Mouse (Mus musculus): ENCODE measurements at regions not wholly inside any gene's neighbourhood (a gene's known extent, or its start where the extent isn't known, plus 50 kb on each side); places are given as distances from the start of the nearest gene placed in this dataset.

GRCm38 (mm10) chr5:138911769-138912710 is 85.1 kb downstream of the Pdgfa start:
- H3K9me3 ChIP-seq, result no peaks in the 10 kb centered on the region
- ATAC-seq (ENCODE audit: low FRiP score, low read depth), result peak; percentile 62; the same call in 1 of the 2 replicates
- 65% methylated on average over 7 of the region's 7 CpGs for WGBS

GRCm38 (mm10) chr5:138912711-138913105 is 84.5 kb downstream of the Pdgfa start:
- 68% methylated on average over 7 of the region's 7 CpGs for WGBS
- no peak for ATAC-seq (ENCODE audit: low FRiP score, low read depth)
- no peak overlapping the region for H3K4me3 ChIP-seq
- no peaks in the 10 kb centered on the region for H3K27me3 ChIP-seq
- H3K27ac ChIP-seq (replicated peaks), result no peak overlapping the region
- no peak overlapping the region for H3K4me2 ChIP-seq (replicated peaks)
- no peak overlapping the region for H3K9ac ChIP-seq (replicated peaks)
- no peaks in the 10 kb centered on the region for H3K9me3 ChIP-seq
- no peaks in the 10 kb centered on the region for H3K36me3 ChIP-seq
- H3K4me1 ChIP-seq, result peaks cover 19% of the 10 kb centered on the region

More at GRCm38 (mm10) chr5:138911769-138912710, 85.1 kb downstream of the Pdgfa start:
- H3K27me3 ChIP-seq, result no peaks in the 10 kb centered on the region
- peaks cover 19% of the 10 kb centered on the region for H3K4me1 ChIP-seq
- H3K4me2 ChIP-seq (replicated peaks), result no peak overlapping the region
- H3K36me3 ChIP-seq, result no peaks in the 10 kb centered on the region
- H3K9ac ChIP-seq (replicated peaks), result no peak overlapping the region
- 0 out of 2 replicates have a peak overlapping the region, but pooled peaks have one; percentile 20 for H3K27ac ChIP-seq (replicated peaks)
- no peak overlapping the region for H3K4me3 ChIP-seq

- H3K4me2 ChIP-seq (replicated peaks), result no peak overlapping the region
- no peak overlapping the region for H3K27ac ChIP-seq (replicated peaks)
- H3K36me3 ChIP-seq, result no peaks in the 10 kb centered on the region
- H3K9ac ChIP-seq (replicated peaks), result no peak overlapping the region
- no peak overlapping the region for H3K4me3 ChIP-seq
- ATAC-seq (ENCODE audit: low FRiP score, low read depth), result no peak
- H3K9me3 ChIP-seq, result no peaks in the 10 kb centered on the region
- H3K27me3 ChIP-seq, result no peaks in the 10 kb centered on the region
- WGBS, result 14% methylated on average over 5 of the region's 5 CpGs
- H3K4me1 ChIP-seq, result peaks cover 19% of the 10 kb centered on the region
Measured at GRCm38 (mm10) chr5:138915068-138915467, 82.1 kb downstream of the Pdgfa start.

GRCm38 (mm10) chr5:138915496-138915895 is 81.7 kb downstream of the Pdgfa start:
- Histone ChIP-seq H3K27me3 (no peaks in the 10 kb centered on the region), H3K4me2 (replicated peaks) (no peak overlapping the region), H3K4me3 (no peak overlapping the region), H3K36me3 (no peaks in the 10 kb centered on the region), H3K9me3 (no peaks in the 10 kb centered on the region), H3K9ac (replicated peaks) (no peak overlapping the region), H3K4me1 (peaks cover 19% of the 10 kb centered on the region), H3K27ac (replicated peaks) (no peak overlapping the region)
- ATAC-seq (ENCODE audit: low FRiP score, low read depth), result no peak
- 87% methylated on average over 4 of the region's 4 CpGs for WGBS

GRCm38 (mm10) chr5:138920156-138920845 is 76.9 kb downstream of the Pdgfa start:
- no peak overlapping the region for H3K9ac ChIP-seq (replicated peaks)
- H3K27ac ChIP-seq (replicated peaks), result no peak overlapping the region
- no peak for ATAC-seq (ENCODE audit: low FRiP score, low read depth)
- H3K4me3 ChIP-seq, result no peak overlapping the region
- H3K9me3 ChIP-seq, result no peaks in the 10 kb centered on the region
- no peaks in the 10 kb centered on the region for H3K27me3 ChIP-seq
- H3K4me2 ChIP-seq (replicated peaks), result no peak overlapping the region
- no peaks in the 10 kb centered on the region for H3K36me3 ChIP-seq
- no peaks in the 10 kb centered on the region for H3K4me1 ChIP-seq
- 83% methylated on average over 7 of the region's 7 CpGs for WGBS

GRCm38 (mm10) chr5:138922116-138922515 is 75.1 kb downstream of the Pdgfa start:
- H3K4me1 ChIP-seq, result no peaks in the 10 kb centered on the region
- no peak overlapping the region for H3K4me3 ChIP-seq
- no peak overlapping the region for H3K4me2 ChIP-seq (replicated peaks)
- no peaks in the 10 kb centered on the region for H3K9me3 ChIP-seq
- H3K36me3 ChIP-seq, result no peaks in the 10 kb centered on the region
- no peak overlapping the region for H3K27ac ChIP-seq (replicated peaks)
- no peak overlapping the region for H3K9ac ChIP-seq (replicated peaks)
- WGBS, result 60% methylated on average over 3 of the region's 3 CpGs
- ATAC-seq (ENCODE audit: low FRiP score, low read depth), result no peak
- no peaks in the 10 kb centered on the region for H3K27me3 ChIP-seq
